Mouse (Mus musculus): Measurements from ENCODE around the gene Rpia.

- TF ChIP-seq POLR2A (IDR thresholded peaks at IDR 0.05; ENCODE audit: low read depth, low read length) (no peak), CTCF (IDR thresholded peaks at IDR 0.05; ENCODE audit: extremely low read depth, insufficient read length, insufficient replicate concordance, low read depth, low read length) (no peak)
Observed at GRCm38 (mm10) chr6:70781336-70781735, 10.7 kb downstream of the Rpia start.
